Mouse (Mus musculus) ovary, adult 2 months (tissue): Measurements from ENCODE around the gene Gm10334. TPM values are rescaled to one million over a fixed set of nuclear protein-coding genes. Genes with fewer than 3 reads are reported as not detected.

Experiments used
- polyA plus RNA-seq: library from polyadenylated mRNA; depleted of rRNA; stranded (reverse); fragments of >200 nt; gene quantifications from 2 replicates; pipeline ENCODE4 v1.2.3, GENCODE M21; 2012; rRNA removed

Gm10334 gene
- not detected in 2 replicates for polyA plus RNA-seq

DNA sequence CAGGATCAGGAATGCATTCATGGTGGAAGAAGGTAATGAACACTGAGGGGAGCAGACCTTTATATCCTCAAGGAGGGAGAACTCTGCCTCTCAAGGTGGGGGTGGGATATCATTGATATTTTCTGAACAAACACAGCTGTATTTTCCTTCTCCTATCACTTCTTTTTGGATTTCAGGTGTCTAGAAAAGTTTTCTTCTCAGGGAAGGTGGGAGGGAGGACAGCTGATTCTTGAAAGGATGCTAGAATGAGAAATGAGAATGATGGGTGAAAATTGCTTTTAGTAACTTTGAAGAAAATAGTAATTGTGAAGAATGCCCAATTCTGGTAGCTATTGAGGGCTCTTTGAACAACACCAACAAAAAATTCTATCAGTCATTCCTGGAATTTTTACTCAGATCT lies at the start of gene Gm10334:
TSS of gene Gm10334 (minus strand) at position 101 of the 400 bp plus-strand sequence.

DNA sequence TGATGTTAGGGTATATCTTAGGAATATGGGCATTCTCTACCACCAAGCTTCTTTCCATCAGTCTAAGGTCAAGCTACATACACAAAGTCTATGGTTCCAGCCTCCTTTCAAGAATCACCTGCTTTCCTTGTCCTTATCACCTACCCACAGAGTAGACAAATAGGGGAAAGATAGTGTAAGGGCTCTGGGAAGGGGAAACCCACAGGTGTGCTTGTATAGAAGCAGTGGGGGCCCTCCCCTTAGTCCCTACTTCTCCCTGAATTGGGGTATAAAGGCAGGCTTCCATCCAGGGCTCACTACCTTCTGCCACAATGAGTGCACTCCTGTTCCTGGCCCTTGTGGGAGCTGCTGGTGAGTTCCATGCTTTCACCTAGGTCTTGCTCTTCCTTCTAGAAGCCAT lies 12.7 kb upstream of the Gm10334 start, which contains the start of gene Prss1:
TSS of gene Prss1 (plus strand) at position 301 of the 400 bp plus-strand sequence.

Other genes starting within 250 kb of the Gm10334 start
- 0.68 and 4.7 TPM in 2 replicates for gene Try4, start 143.9 kb downstream of the Gm10334 start, polyA plus RNA-seq
- 0.61 and 2.0 TPM in 2 replicates for gene Try5, start 129.3 kb downstream of the Gm10334 start, polyA plus RNA-seq
- gene Try10, start 92.0 kb downstream of the Gm10334 start, polyA plus RNA-seq, result not detected in 2 replicates
- not detected in 2 replicates for gene Prss3, start 68.5 kb downstream of the Gm10334 start, polyA plus RNA-seq
- gene Gm5771, start 53.8 kb downstream of the Gm10334 start, polyA plus RNA-seq, result not detected in 2 replicates
- not detected in 2 replicates for gene Prss1, start 12.8 kb upstream of the Gm10334 start, polyA plus RNA-seq
- 1.4 and 5.8 TPM in 2 replicates for gene Prss2, start 75.6 kb upstream of the Gm10334 start, polyA plus RNA-seq
- 40.8 and 41.1 TPM in 2 replicates for gene Ephb6, start 159.3 kb upstream of the Gm10334 start, polyA plus RNA-seq
- gene Trpv6, start 190.3 kb upstream of the Gm10334 start, polyA plus RNA-seq, result 5.2 and 6.3 TPM in 2 replicates
- not detected in 2 replicates for gene Trpv5, start 234.6 kb upstream of the Gm10334 start, polyA plus RNA-seq
- not detected in 2 replicates for gene Llcfc1, start 238.3 kb upstream of the Gm10334 start, polyA plus RNA-seq